Mouse (Mus musculus) lung, adult 2 months (tissue): ENCODE measurements at regions not wholly inside any gene's neighbourhood (a gene's known extent, or its start where the extent isn't known, plus 50 kb on each side); places are given as distances from the start of the nearest gene placed in this dataset.

ENCODE experiments used
- CTCF ChIP-seq: fragments of 200-500 bp; IDR thresholded peaks from 2 replicates; pipeline ENCODE4 v1.5.1; 2011; ENCODE audit warnings: mild to moderate bottlenecking, low read length, control low read depth; ENCODE audit not compliant: insufficient read depth
- POLR2A ChIP-seq: fragments of 200-500 bp; IDR thresholded peaks from 2 replicates; pipeline ENCODE4 v1.6.1; 2011; ENCODE audit warnings: low read depth, mild to moderate bottlenecking, control low read depth, low read length, borderline replicate concordance; ENCODE audit errors: extremely low read depth

- TF ChIP-seq CTCF: no peak
- TF ChIP-seq POLR2A: no peak
Observed at GRCm38 (mm10) chr13:60286525-60287224, 109.5 kb upstream of the Gas1 start.
